Mouse (Mus musculus): ENCODE measurements around the gene Sec14l5. TPM values are rescaled to one million over a fixed set of nuclear protein-coding genes. Genes with fewer than 3 reads are reported as not detected.

The Sec14l5 gene
- 10 to 100 TPM; 10.9 to 12.9 TPM for total RNA-seq (2021)
- long read RNA-seq, experiment 1, full-length matches to known transcripts, result 2 of 33 reads
- long read RNA-seq, experiment 1, partial matches to known transcripts, result 8 of 33 reads
- long read RNA-seq, experiment 1, other reads (novel, unspliced or antisense), result 23 of 33 reads
- long read RNA-seq, experiment 2, partial matches to known transcripts, result 2 of 15 reads
- long read RNA-seq, experiment 2, other reads (novel, unspliced or antisense), result 13 of 15 reads

DNA sequence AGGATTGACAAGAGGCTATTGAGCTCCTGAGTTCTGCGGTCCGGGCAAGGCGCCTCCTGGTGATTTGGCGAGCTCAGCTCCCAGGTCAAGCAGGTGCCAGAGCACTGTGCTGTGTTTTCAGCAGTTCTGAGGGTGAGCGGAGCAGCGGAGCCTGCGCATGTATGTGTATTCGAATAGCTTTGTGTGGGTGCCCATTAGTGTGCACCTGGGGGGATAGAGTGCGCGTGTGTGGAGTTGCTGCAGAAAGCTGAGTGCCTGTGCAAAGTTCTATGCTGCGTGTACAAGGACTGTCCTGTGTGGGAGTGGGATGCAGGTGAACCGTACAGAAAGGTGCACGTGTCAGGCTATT lies at the start of gene Sec14l5:
TSS of gene Sec14l5 (plus strand) at position 73 of the 349 bp plus-strand sequence.
- DNase-seq (ENCODE audit: low spot score), result no peak

DNA sequence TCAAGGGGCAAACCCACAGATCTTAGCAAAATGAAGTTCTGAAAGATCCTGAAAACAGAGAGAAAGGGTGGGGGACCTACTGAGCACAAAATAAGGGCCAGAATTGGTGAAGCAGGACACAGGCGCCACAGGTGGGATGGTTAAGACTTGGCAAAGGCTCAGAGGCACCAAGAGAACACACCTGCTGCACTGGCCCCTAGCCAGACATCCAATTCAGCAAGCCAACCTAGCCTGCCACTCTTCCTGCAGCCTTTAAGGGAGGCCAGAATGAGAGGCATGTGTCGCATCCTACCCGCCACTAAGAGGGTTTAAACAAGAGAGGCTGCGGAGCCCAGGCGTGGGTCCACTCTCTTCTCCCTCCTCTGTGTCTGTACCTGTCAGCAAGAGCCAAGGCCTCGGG lies 45.9 kb upstream of the Sec14l5 start:
- no peak for DNase-seq (ENCODE audit: low spot score)

GRCm38 (mm10) chr16:5109877-5110276 lies 37.0 kb upstream of the Sec14l5 start:
- DNase-seq (ENCODE audit: low spot score), result no peak

GRCm38 (mm10) chr16:5111021-5111420 lies 35.9 kb upstream of the Sec14l5 start:
- no peak for DNase-seq (ENCODE audit: low spot score)

DNA sequence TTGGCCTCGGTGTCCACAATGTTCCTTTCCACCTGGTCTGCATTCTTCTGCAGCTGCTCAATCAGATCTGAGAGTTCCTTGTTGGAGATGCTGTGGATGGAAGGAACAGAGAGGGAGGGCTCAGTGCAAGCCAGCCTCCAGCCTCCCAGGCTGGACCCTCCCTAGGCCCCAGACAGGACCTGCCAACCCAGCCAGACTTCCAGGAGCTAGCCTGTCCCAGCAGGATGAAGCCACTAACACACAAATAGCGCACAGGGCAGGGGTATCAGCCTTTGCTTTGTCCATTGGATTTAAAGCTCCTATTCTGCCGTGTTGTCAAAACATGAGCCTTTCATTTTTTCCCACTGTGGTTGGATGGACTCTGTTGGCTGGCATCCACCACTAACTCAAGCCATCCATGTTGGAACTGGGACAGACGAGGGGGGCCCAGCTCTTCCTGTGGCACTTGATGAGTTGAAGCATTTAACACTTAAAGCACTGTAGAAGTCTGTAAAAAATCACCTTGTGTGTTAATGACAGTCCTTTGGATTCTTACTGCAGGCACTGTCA lies 33.8 kb upstream of the Sec14l5 start:
- no peak for DNase-seq (ENCODE audit: low spot score)

DNA sequence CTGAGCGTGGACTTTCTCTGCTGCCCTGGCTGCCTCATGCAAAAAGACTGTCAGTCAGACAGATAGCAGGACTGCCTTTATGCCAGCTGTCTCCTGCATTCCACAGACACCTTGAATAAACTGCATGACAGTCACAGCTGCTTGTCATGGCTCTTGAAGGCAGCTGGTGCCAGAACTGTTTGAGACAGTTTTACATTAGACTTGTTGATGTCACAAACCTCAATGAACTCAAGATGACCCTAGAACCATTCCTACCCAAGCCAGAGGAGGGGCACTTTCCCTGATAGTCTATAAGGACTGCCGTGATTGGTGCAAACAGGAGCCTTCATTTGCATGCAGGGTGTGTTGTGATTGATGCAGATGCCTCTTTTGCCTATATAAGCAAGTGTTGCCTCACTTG lies 33.3 kb upstream of the Sec14l5 start:
- no peak for DNase-seq (ENCODE audit: low spot score)

DNA sequence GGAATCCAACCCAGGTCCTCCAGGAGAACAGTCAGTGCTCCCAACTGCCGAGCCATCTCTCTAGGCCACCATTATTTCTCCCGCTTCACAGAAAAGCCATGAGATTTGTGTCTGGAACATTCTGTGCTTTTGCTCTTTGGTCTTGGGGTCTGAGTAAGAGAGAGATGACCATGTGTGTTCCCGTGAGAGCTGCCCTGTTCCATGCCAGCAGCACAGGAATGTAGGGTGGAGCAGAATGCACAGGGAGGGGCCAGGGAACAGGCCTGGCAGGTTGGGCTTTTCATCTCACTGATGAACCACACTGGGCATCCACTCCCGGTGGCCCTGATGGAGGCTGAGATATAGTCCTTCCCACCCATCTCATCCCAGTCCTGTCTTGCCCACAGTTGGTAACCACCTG lies 27.5 kb upstream of the Sec14l5 start:
- no peak for DNase-seq (ENCODE audit: low spot score)

GRCm38 (mm10) chr16:5119845-5120244 lies 27.1 kb upstream of the Sec14l5 start:
- DNase-seq (ENCODE audit: low spot score), result no peak

DNA sequence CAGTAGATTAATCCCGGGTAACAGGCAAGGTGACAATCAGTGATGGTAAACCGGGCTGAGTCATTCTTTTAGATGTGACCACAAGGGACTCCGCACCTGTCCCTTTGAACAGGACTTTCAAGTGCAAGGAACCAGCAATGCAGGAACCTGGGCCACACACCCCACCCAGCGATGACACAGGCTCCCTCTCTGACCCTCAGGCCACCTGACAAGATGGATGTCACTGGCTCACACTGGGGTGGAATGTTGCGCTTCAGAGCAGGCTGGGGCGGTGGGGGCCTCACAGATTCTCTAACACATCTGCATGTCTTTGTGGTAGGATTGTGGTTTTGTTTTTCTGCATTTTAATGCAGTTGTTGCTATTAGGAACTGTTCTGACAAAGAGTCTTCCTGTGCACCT lies 23.4 kb upstream of the Sec14l5 start:
- no peak for DNase-seq (ENCODE audit: low spot score)

GRCm38 (mm10) chr16:5130196-5130595 lies 16.7 kb upstream of the Sec14l5 start:
- DNase-seq (ENCODE audit: low spot score), result no peak

- peak; percentile 90 for DNase-seq (ENCODE audit: low spot score)
These were observed 16.1 kb upstream of the Sec14l5 start for GRCm38 (mm10) chr16:5130766-5131165.

- DNase-seq (ENCODE audit: low spot score), result peak; percentile 52
These were observed 15.5 kb upstream of the Sec14l5 start for GRCm38 (mm10) chr16:5131251-5131922.

DNA sequence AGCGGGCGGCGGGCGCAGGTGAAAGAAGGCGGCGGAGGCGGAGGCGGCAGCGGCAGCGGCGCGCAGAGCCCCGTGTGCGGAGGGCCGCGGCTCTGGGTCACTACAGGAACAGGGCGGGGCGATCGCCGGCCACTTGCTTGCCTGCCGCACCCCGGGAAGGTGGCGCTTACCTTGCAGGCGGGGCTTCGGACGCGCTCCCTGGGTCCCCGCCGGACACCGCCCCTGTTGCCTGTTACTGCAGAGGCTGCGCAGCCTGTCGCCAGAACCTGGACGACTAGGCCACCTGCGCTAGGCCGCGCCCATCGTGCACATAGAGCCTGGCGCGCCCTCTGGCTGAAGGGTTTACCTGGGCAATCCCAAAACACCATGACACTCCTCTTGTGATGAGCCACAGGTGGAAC lies 14.5 kb upstream of the Sec14l5 start, which contains the start of gene Ppl:
TSS of gene Ppl (minus strand) at position 21 of the 401 bp plus-strand sequence.
- peak; percentile 52 for DNase-seq (ENCODE audit: low spot score)

DNA sequence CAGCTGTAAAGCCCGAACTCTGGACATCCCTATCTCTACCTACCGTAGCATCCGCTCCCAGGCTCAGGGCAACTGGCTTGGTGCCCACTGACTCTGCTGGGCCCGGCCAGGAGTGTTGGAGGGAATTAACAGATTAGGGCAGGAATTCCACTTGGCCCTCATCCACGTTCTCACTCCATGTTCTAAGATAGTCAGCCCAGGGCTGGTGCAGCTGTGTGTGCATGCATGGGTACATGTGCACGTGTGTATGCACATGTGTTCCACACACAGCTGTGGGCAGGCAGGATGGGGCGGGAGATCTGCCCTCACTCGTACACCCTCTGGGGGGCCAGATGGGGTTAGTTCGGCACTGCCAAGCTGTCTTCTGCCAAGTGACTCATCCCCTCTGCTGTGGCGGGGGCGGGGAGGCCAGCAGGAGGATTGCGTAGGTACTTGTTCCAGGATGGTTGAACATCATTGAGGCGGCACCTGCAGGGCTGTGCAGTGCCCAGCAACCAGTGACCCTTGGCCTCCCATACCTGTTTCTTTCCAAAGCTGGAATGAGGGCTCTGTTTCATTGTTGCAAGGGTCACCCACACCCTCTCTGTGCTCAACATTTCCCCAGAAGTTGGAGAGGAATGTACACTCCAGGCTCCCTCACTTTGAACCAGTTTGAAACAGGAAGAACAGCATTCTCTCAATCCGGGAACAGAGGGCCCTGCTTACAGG lies 12.1 kb upstream of the Sec14l5 start:
- peak; percentile 66 for DNase-seq (ENCODE audit: low spot score)

GRCm38 (mm10) chr16:5135551-5136261 lies 11.2 kb upstream of the Sec14l5 start:
- DNase-seq (ENCODE audit: low spot score), result peak; percentile 30

DNA sequence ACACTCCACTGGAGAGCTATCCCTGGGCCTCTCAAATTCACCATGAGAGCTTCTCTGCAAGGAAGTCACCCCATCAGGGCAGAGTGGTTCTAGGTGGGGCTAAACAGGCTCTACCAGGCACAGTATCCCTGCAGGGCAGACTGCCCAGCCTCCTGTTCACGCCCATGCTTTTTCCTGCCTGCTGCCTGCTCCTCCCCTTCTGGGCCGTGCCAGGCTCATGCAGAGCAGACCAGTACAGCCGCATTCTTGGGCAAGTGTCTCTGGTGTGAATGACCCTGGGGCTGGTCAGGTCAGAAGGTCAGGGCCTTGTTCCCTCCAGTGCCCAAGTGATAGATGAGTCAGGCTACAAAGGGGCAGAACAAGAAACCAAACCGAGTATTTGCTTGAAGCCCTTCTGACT lies 10.4 kb upstream of the Sec14l5 start:
- DNase-seq (ENCODE audit: low spot score), result no peak

GRCm38 (mm10) chr16:5137006-5137540 lies 9.8 kb upstream of the Sec14l5 start:
- no peak for DNase-seq (ENCODE audit: low spot score)

GRCm38 (mm10) chr16:5139741-5140140 lies 7.2 kb upstream of the Sec14l5 start:
- DNase-seq (ENCODE audit: low spot score), result peak; percentile 76

- DNase-seq (ENCODE audit: low spot score), result peak; percentile 83
These were observed 1.3 kb upstream of the Sec14l5 start for GRCm38 (mm10) chr16:5145570-5145969.

DNA sequence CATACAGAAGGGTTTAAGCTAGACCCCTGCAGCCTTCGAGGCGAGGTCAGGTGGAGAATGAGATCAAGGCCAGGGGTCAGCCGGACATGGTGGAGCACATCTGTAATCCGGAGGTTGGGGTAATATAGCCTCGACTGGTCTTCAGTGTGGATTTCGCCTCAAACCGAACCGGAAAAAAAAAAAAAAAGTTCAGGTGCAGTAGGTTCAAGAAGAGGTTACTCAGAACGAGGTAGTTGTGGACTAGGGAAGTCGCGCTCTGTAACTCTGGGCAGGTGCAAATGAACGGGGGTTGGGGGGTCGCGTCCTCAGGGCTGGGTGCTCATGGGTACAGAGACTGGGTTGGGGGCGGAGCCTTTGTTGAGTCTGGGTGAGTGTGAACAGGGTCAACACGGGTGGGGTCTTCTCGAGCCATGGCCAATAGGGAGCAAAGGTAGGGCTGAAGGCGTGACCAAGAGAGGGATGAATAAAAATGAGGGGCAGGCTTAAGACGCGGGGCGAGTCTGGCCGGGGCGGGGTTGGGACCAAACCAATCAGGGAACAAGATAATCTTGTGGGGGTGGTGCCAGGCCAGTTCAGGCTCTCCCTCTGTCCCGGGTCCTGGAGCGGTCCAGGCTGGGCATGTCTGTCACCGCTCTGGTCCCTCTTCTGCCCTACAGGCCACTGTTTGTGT lies 407 bp upstream of the Sec14l5 start:
- peak; percentile 84 for DNase-seq (ENCODE audit: low spot score)

- no peak for DNase-seq (ENCODE audit: low spot score)
These were observed 3.6 kb downstream of the Sec14l5 start for GRCm38 (mm10) chr16:5150544-5150943.

Data from gastrocnemius, adult 18-20 months (tissue).